Mouse (Mus musculus) limb, embryonic 10.5 days (tissue): ENCODE data around the gene Slc35a5. TPM values are rescaled to one million over a fixed set of nuclear protein-coding genes. Genes with fewer than 3 reads are reported as not detected.

Experiments used
- DNase-seq: peaks from one replicate; pipeline ENCODE4 v3.0.0-alpha.2; 2017; ENCODE audit warnings: low spot score
- H3K27ac ChIP-seq: fragments of 300-500 bp; sonication (generic); 2 replicates; pipeline ENCODE4 v1.5.1; 2016; ENCODE audit warnings: mild to moderate bottlenecking
- H3K27me3 ChIP-seq: fragments of 300-500 bp; sonication (generic); 2 replicates; pipeline ENCODE4 v1.6.1; 2016; ENCODE audit warnings: low read depth, mild to moderate bottlenecking; ENCODE audit not compliant: poor library complexity, severe bottlenecking
- H3K36me3 ChIP-seq: fragments of 300-500 bp; sonication (generic); 2 replicates; pipeline ENCODE4 v1.6.1; 2016; ENCODE audit warnings: mild to moderate bottlenecking, moderate library complexity
- H3K4me1 ChIP-seq: fragments of 300-500 bp; sonication (generic); 2 replicates; pipeline ENCODE4 v1.6.1; 2016
- H3K4me3 ChIP-seq: fragments of 300-500 bp; sonication (generic); 2 replicates; pipeline ENCODE4 v1.5.1; 2016; ENCODE audit warnings: mild to moderate bottlenecking, moderate library complexity
- H3K9me3 ChIP-seq: fragments of 300-500 bp; sonication (generic); replicated peaks from 2 replicates; pipeline ENCODE4 v1.6.1; 2016; ENCODE audit warnings: mild to moderate bottlenecking
- WGBS: fragments of 180-500 bp; shearing (Covaris S2); methylation state at CpG from one replicate; pipeline ENCODE4 v1.1.7; 2016; 5-methylcytosine and 5-hydroxymethylcytosine counted together
- polyA plus RNA-seq: library from polyadenylated mRNA; unstranded; fragments of >200 nt; fragmentation: Nextera tagmentation; extraction: Ambion mirVana; gene quantifications from 2 replicates; pipeline ENCODE4 v1.2.1, GENCODE M21; 2016

Gene Slc35a5
- polyA plus RNA-seq, 1 experiment from 2014 or later = 14.1 TPM

DNA sequence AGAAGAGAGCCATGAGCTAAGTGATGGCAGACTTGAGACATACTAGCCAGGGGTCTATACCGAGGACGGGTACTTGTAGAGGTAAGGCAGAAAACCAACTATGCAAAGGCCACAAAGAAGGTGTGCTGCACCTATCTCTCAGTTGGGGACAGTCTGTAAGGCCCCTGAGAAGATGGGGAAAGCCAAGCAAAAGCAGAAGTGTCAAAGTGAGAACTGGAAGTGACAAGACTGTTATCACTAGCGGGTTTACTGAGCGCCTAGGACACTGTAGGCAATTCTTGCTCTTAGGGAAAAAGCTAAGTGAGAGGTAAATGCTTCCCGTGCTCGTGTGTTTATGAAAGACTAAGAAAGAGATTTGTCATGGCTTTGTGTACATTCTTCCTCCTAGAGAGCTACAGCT is 13.4 kb downstream of the Slc35a5 start:
- DNase-seq = no peak
- 94% methylated on average over 6 of the region's 6 CpGs for WGBS
- Histone ChIP-seq H3K27ac (no peak overlapping the region), H3K9me3 (no peaks in the 10 kb centered on the region), H3K27me3 (no peaks in the 10 kb centered on the region), H3K4me3 (no peak overlapping the region), H3K4me1 (no peaks in the 10 kb centered on the region), H3K36me3 (peaks cover 81% of the 10 kb centered on the region)

DNA sequence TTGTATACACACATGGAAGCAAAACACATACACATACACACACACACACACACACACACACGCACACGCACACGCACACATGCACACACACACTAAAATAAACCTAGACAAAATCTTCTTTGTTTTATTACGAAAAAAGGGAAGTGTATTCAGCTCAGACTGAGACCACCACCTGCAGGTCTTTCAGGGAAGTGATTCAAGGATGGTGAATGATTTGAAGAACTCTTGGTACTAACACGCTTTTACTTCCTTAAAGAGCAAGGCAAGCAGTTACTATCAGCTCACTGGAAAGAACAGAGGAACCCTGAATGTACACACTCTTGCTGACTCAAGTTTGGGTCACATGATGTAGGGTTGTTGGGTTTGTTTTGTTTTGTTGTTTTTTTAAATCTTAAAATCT is 15.9 kb downstream of the Slc35a5 start:
- Histone ChIP-seq H3K4me3 (no peak overlapping the region), H3K27me3 (no peaks in the 10 kb centered on the region), H3K9me3 (no peaks in the 10 kb centered on the region), H3K4me1 (no peaks in the 10 kb centered on the region), H3K27ac (no peak overlapping the region), H3K36me3 (peaks cover 79% of the 10 kb centered on the region)
- no peak for DNase-seq
- WGBS = 90% methylated on average over 5 of the region's 5 CpGs

DNA sequence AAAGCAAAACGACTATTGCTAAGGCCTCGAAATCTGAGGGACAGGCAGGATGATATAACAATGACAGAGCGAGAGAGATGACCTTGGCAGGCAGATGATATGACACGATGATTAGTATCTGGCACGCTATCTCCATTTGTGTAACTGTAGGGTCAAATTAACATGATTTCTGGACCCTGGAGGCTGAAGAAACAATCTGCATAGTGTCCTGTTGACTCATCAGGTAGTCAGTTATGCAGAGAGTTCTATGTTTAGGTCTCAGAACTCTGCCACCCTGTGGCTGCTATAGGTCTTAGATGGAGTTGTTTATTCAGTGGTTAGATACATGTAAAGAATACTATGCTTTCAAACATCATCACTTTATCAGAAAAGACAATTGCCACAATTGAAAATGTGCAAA is 16.8 kb downstream of the Slc35a5 start:
- Histone ChIP-seq H3K4me1 (no peaks in the 10 kb centered on the region), H3K4me3 (no peak overlapping the region), H3K27ac (no peak overlapping the region), H3K36me3 (peaks cover 74% of the 10 kb centered on the region), H3K9me3 (no peaks in the 10 kb centered on the region), H3K27me3 (no peaks in the 10 kb centered on the region)
- WGBS = 95% methylated on average over 5 of the region's 5 CpGs
- DNase-seq = no peak

DNA sequence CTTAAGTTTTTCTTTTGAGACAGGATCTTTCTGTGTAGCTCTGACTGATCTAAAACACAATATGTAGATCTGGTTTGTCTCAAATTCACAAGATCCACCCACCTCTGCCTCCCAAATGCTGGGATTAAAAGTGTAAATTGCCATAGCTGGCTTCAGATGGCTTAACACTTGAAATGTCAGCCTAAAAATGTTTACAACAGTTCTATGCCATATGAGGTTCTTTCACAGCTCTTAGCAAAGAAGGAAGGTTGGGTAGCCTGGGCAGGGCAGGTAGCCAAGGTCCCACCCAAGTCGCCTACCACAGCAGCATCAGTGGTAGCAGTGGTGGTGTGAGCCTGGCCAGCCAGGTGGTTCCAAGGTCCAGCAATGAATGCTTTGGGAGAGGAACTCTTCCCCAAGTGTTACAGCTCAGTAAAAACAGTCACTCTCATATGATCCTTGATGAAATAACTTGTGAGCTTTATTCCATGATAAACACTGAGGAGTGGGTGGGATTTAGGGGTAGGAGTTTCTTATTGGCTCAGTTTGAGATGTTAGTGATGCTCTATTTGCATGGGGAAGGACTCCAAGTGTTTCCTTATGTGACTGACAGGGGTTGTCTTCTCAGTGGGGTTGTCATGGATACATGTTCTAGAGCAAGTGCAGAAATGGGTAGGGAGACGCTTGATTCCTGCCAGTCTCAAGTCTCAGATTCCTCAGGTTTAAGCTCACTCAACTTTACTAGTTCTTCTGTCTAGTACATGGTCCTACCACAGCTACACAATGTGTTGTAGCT is 30.4 kb downstream of the Slc35a5 start:
- H3K27me3 ChIP-seq = no peaks in the 10 kb centered on the region
- 89% methylated on average over 2 of the region's 2 CpGs for WGBS
- H3K4me3 ChIP-seq = no peak overlapping the region
- peaks cover 9% of the 10 kb centered on the region; the same call in 1 of the 2 replicates for H3K36me3 ChIP-seq
- no peak overlapping the region for H3K27ac ChIP-seq
- DNase-seq = no peak
- H3K9me3 ChIP-seq = no peaks in the 10 kb centered on the region
- H3K4me1 ChIP-seq = no peaks in the 10 kb centered on the region

DNA sequence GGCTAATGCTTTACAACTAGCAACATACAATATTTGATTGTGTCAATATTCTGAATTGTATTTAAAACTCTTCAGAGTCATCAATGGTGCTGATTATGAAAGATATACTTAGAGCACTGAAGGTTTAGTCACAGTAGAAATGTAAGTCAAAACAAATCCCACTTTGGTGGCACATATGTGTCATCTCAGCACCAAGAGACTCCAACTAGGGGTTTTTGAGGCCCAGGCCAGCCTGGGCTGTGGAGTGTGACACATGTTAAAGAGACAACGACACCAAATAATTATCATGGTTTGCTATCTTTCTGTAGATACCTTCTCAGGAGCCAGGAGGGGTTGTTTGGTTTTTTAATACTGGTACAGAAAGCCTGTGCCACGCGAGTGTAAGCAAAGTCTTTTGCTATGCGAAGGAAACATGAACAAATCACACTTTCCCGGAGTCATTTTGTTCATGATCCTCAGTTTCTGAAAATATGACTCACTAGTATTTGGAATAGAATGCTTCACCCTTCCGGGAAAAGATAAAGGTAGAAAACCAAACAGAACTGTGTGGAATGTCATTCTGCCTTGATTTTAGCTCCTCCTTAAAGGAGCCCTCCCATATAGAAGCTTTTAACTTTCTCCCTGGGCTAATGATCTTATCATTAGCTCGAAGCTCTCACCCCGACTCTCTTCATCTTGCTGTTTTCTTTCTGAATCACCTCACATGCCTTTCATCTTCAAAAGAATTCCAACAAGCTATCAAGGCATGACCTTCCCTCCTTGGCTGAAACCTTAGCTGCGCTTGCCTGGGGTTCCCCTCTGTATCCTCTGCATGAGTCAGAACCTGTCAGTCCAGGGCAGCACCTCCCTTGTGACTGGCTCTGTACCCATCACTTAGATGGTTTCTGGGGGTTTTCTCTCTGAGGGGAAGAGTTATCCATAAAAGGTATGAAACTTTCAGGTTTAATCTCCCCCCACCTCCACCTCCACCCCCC is 34.0 kb downstream of the Slc35a5 start:
- peaks cover 9% of the 10 kb centered on the region; the same call in 1 of the 2 replicates for H3K36me3 ChIP-seq
- no peak overlapping the region for H3K27ac ChIP-seq
- no peak for DNase-seq
- 53% methylated on average over 9 of the region's 9 CpGs for WGBS
- H3K27me3 ChIP-seq = no peaks in the 10 kb centered on the region
- no peaks in the 10 kb centered on the region for H3K9me3 ChIP-seq
- H3K4me1 ChIP-seq = no peaks in the 10 kb centered on the region
- H3K4me3 ChIP-seq = no peak overlapping the region

- no peaks in the 10 kb centered on the region for H3K27me3 ChIP-seq
- H3K36me3 ChIP-seq = peaks cover 15% of the 10 kb centered on the region; the same call in 1 of the 2 replicates
- WGBS = 72% methylated on average over 5 of the region's 5 CpGs
- no peaks in the 10 kb centered on the region for H3K9me3 ChIP-seq
- no peak for DNase-seq
- no peaks in the 10 kb centered on the region for H3K4me1 ChIP-seq
- H3K27ac ChIP-seq = no peak overlapping the region
- H3K4me3 ChIP-seq = no peak overlapping the region
These were observed 35.9 kb downstream of the Slc35a5 start for GRCm38 (mm10) chr16:45122571-45122970.

DNA sequence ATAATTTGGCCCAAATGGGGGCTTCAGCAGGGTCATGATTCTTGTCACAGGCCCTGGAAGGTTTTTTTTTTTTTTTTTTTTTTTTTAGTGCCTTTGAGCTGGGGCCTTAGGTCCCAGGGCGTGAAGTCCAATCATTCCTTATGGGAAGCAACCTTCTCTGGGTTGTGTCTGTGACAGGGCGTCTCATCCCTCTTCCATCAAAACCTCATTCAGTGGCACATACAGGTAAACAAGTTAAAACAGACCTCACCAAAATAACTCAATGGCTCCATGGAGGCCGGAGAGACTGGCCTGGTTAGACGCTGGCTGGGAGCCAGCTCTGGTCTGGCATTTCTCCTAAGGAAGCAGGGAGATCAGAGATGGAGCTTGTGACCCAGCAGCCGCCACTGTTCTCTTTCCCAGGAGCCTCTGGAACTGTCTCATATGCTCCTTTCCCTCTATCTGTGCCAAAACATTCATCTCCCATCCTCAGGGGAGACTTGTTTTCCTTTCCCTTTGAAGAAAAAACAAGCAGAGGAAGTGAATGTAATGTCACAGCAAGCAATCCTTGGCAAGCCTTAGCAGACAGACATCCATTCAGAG is 37.6 kb downstream of the Slc35a5 start:
- WGBS = 40% methylated on average over 5 of the region's 5 CpGs
- Histone ChIP-seq H3K4me3 (no peak overlapping the region), H3K4me1 (no peaks in the 10 kb centered on the region), H3K9me3 (no peaks in the 10 kb centered on the region), H3K36me3 (peaks cover 10% of the 10 kb centered on the region; the same call in 1 of the 2 replicates), H3K27me3 (no peaks in the 10 kb centered on the region), H3K27ac (no peak overlapping the region)
- DNase-seq = no peak

- Histone ChIP-seq H3K9me3 (no peaks in the 10 kb centered on the region), H3K27me3 (no peaks in the 10 kb centered on the region), H3K4me1 (no peaks in the 10 kb centered on the region), H3K36me3 (peaks cover 10% of the 10 kb centered on the region; the same call in 1 of the 2 replicates), H3K4me3 (no peak overlapping the region), H3K27ac (no peak overlapping the region)
- WGBS = 83% methylated on average over 3 of the region's 3 CpGs
- DNase-seq = no peak
These were observed 39.7 kb downstream of the Slc35a5 start for GRCm38 (mm10) chr16:45118760-45119159.

- no peak overlapping the region for H3K27ac ChIP-seq
- DNase-seq = no peak
- WGBS = 93% methylated on average over 3 of the region's 3 CpGs
- H3K36me3 ChIP-seq = peaks cover 10% of the 10 kb centered on the region
- H3K9me3 ChIP-seq = no peaks in the 10 kb centered on the region
- H3K4me1 ChIP-seq = no peaks in the 10 kb centered on the region
- no peaks in the 10 kb centered on the region for H3K27me3 ChIP-seq
- H3K4me3 ChIP-seq = no peak overlapping the region
These were observed 41.3 kb downstream of the Slc35a5 start for GRCm38 (mm10) chr16:45117200-45117599.

- Histone ChIP-seq H3K4me1 (no peaks in the 10 kb centered on the region), H3K27me3 (no peaks in the 10 kb centered on the region), H3K36me3 (peaks cover 4% of the 10 kb centered on the region), H3K27ac (no peak overlapping the region), H3K4me3 (no peak overlapping the region), H3K9me3 (no peaks in the 10 kb centered on the region)
- no peak for DNase-seq
- WGBS = 40% methylated on average over 4 of the region's 4 CpGs
These were observed 48.0 kb downstream of the Slc35a5 start for GRCm38 (mm10) chr16:45110498-45110897.

GRCm38 (mm10) chr16:45108203-45108878 is 50.2 kb downstream of the Slc35a5 start:
- H3K4me3 ChIP-seq = no peak overlapping the region
- no peaks in the 10 kb centered on the region for H3K4me1 ChIP-seq
- 81% methylated on average over 5 of the region's 5 CpGs for WGBS
- no peaks in the 10 kb centered on the region for H3K9me3 ChIP-seq
- H3K27ac ChIP-seq = no peak overlapping the region
- DNase-seq = no peak
- H3K27me3 ChIP-seq = no peaks in the 10 kb centered on the region
- H3K36me3 ChIP-seq = peaks cover 4% of the 10 kb centered on the region

GRCm38 (mm10) chr16:45104993-45105392 is 53.5 kb downstream of the Slc35a5 start:
- H3K9me3 ChIP-seq = no peaks in the 10 kb centered on the region
- no peaks in the 10 kb centered on the region for H3K27me3 ChIP-seq
- no peaks in the 10 kb centered on the region for H3K36me3 ChIP-seq
- H3K4me1 ChIP-seq = no peaks in the 10 kb centered on the region
- WGBS = 68% methylated on average over 3 of the region's 3 CpGs
- H3K27ac ChIP-seq = no peak overlapping the region
- no peak for DNase-seq
- H3K4me3 ChIP-seq = no peak overlapping the region
